Mouse (Mus musculus) limb, embryonic 12.5 days (tissue): Measurements from ENCODE around the gene Zfp944. TPM values are rescaled to one million over a fixed set of nuclear protein-coding genes. Genes with fewer than 3 reads are reported as not detected.
"Not testable (repeated sequence)": the region's sequence is repeated elsewhere in the genome, so short reads cannot be mapped to it uniquely, and the experiment has no call there.

ENCODE experiments used
- ATAC-seq: fragments of 200-750 bp; cut with Nextera tagmentation; 2 replicates; pipeline ENCODE4 v1.8.0; 2017; ENCODE audit warnings: low read depth, moderate TSS enrichment; ENCODE audit not compliant: insufficient number of reproducible peaks, insufficient read depth, low FRiP score, low TSS enrichment
- H3K27ac ChIP-seq: fragments of 300-500 bp; sonication (generic); 2 replicates; pipeline ENCODE4 v1.5.1; 2016; ENCODE audit warnings: mild to moderate bottlenecking, moderate library complexity
- H3K27me3 ChIP-seq: fragments of 300-500 bp; sonication (generic); 2 replicates; pipeline ENCODE4 v1.6.1; 2016; ENCODE audit warnings: mild to moderate bottlenecking, moderate library complexity
- H3K36me3 ChIP-seq: fragments of 300-500 bp; sonication (generic); 2 replicates; pipeline ENCODE4 v1.6.1; 2016; ENCODE audit warnings: mild to moderate bottlenecking, moderate library complexity
- H3K4me1 ChIP-seq: fragments of 300-500 bp; sonication (generic); replicated peaks from 2 replicates; pipeline ENCODE4 v1.6.1; 2016
- H3K4me2 ChIP-seq: fragments of 300-500 bp; sonication (generic); 2 replicates; pipeline ENCODE4 v1.6.1; 2016; ENCODE audit warnings: mild to moderate bottlenecking, moderate library complexity
- H3K4me3 ChIP-seq: fragments of 300-500 bp; sonication (generic); replicated peaks from 2 replicates; pipeline ENCODE4 v1.5.1; 2016; ENCODE audit warnings: mild to moderate bottlenecking
- H3K9ac ChIP-seq: fragments of 300-500 bp; sonication (generic); replicated peaks from 2 replicates; pipeline ENCODE4 v1.6.1; 2016; ENCODE audit warnings: mild to moderate bottlenecking, moderate library complexity
- H3K9me3 ChIP-seq: fragments of 300-500 bp; sonication (generic); 2 replicates; pipeline ENCODE4 v1.6.1; 2016; ENCODE audit warnings: mild to moderate bottlenecking, moderate library complexity
- WGBS: fragments of 180-500 bp; shearing (Covaris S2); methylation state at CpG from one replicate; pipeline ENCODE4 v1.1.7; 2016; 5-methylcytosine and 5-hydroxymethylcytosine counted together
- polyA plus RNA-seq: library from polyadenylated mRNA; unstranded; fragments of >200 nt; fragmentation: Nextera tagmentation; extraction: Ambion mirVana; gene quantifications from 2 replicates; pipeline ENCODE4 v1.2.1, GENCODE M21; 2016

Zfp944 gene
- polyA plus RNA-seq = 16.4 and 17.3 TPM in 2 replicates

DNA sequence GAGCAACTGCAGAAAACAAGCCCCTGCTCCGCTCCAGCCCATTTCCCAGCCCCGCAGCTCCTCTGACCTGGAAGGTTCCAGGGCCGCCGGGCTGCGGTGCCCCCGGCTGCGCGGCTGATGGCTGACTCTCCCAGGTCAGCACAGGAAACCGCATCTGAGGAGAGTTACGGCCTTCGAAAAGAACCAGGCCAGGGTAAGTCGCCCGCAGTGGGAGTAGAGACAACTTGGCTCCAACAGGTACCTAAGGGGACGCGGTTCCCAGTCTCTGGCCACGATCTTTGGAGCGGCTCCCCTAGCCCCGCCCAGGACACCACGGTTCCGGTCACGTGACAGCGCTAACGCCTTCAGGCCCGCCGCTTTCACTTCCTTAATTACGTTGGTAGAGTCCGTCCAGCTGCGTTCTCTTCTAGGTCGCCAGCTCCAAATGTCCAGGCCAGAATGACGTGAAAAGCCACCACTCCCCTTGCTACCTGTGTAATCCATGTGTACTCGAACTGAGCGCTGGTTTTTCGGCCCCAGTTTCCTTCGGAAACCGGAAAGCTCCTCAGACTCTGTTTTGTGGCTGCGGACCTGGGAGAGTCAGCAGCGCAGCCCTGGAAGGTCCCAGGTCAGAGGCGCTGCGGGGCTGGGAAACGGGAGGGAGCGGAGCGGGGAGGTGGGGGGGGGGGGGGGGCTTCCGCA, at the start of gene Zfp944, which contains the start of gene Zfp758:
Gene Zfp944 (minus strand): TSS at position 300 of the 681 bp plus-strand sequence.
Gene Zfp758 (plus strand): TSS at position 353 of the 681 bp plus-strand sequence.
- Histone ChIP-seq H3K4me2 (peak within 1 kb of the TSS; percentile 60), H3K27ac (peak within 1 kb of the TSS; percentile 86), H3K4me3 (peak within 1 kb of the TSS; percentile 57), H3K9ac (peak within 1 kb of the TSS; percentile 64), H3K4me1 (peaks cover 14% of the 10 kb centered on the region), H3K36me3 (peaks cover 22% of the 10 kb centered on the region)
- ATAC-seq = peak; percentile 96
- WGBS = under 1% methylated on average over 30 of the region's 43 CpGs
- not testable (repeated sequence) for H3K27me3 ChIP-seq, H3K9me3 ChIP-seq

DNA sequence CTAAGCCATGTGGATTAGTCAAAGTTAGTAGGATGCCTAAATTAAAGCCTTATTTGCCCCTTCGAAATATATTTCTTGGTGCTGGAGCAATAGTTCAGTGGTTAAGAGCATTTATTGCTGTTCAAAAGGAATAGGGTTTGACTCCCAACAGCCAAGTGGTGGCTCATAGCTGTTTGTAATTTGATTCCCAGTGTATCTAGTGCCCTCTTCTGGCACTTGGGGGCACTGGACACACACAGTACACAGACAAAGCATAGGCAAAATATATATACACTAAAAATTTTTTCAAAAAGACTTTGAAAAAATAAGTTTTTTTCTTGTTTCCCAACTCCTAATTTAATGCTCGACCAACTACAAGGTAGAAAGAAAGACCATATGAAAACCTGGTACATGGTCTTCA, 49.6 kb upstream of the Zfp944 start:
- Histone ChIP-seq H3K27ac (no peak overlapping the region), H3K4me1 (no peaks in the 10 kb centered on the region), H3K36me3 (no peaks in the 10 kb centered on the region), H3K4me2 (no peak overlapping the region), H3K9me3 (no peaks in the 10 kb centered on the region), H3K9ac (no peak overlapping the region), H3K4me3 (no peak overlapping the region), H3K27me3 (no peaks in the 10 kb centered on the region)
- WGBS = 81% methylated on average over 2 of the region's 2 CpGs
- ATAC-seq = no peak

DNA sequence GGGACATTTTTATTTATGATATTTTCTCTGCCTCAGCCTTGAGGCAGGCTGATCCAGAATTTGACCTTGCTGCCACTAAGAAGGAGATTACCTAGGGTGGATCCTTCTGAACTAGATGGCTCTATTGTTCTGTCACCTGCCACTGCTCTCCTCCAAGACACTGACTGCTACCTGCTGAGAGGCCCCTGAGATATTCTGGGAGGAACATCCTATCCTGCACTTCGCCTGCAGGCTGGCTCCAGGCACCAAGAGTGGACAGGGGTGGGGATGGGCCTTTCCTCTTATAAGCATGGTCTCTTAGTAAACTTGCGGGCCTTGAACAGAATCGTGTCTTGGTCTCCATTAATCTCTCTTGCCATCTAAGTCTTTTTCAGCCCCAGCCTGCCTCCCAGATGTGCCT, 2.7 kb upstream of the Zfp944 start:
- ATAC-seq = no peak
- Histone ChIP-seq H3K4me3 (no peak overlapping the region), H3K36me3 (peaks cover 14% of the 10 kb centered on the region), H3K4me1 (peaks cover 14% of the 10 kb centered on the region), H3K27ac (no peak overlapping the region), H3K4me2 (no peak overlapping the region), H3K9me3 (peaks cover 10% of the 10 kb centered on the region; the same call in 1 of the 2 replicates), H3K9ac (no peak overlapping the region), H3K27me3 (no peaks in the 10 kb centered on the region)
- 89% methylated on average over 3 of the region's 3 CpGs for WGBS

DNA sequence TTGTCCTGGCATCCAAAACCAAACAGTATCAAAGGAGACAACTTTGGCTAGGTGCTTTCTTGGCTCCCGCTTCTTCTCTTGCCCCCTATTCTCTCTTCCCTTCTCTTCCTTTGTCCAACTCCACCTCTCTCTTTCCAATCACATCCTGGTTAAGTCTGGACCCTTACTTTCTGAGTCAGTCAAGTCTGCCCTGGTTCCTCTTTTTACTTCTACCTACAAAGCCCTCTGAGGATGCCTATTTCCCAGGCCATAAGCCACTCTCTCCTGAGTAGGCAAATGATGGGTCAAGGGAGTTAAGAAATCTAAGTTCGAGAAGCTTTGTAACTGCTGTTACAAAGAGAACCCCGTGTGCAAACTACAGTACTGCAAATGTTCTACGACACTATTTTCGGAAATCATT, 628 bp downstream of the Zfp944 start:
- ATAC-seq = no peak
- peaks cover 26% of the 10 kb centered on the region for H3K36me3 ChIP-seq
- peaks cover 14% of the 10 kb centered on the region for H3K4me1 ChIP-seq
- H3K9me3 ChIP-seq = peaks cover 10% of the 10 kb centered on the region; the same call in 1 of the 2 replicates
- peak overlapping the region; percentile 64 for H3K9ac ChIP-seq
- H3K4me2 ChIP-seq = peak overlapping the region; percentile 60
- WGBS = 32% methylated on average over 5 of the region's 5 CpGs
- no peak overlapping the region for H3K27ac ChIP-seq
- no peaks in the 10 kb centered on the region for H3K27me3 ChIP-seq
- H3K4me3 ChIP-seq = peak overlapping the region; percentile 57

DNA sequence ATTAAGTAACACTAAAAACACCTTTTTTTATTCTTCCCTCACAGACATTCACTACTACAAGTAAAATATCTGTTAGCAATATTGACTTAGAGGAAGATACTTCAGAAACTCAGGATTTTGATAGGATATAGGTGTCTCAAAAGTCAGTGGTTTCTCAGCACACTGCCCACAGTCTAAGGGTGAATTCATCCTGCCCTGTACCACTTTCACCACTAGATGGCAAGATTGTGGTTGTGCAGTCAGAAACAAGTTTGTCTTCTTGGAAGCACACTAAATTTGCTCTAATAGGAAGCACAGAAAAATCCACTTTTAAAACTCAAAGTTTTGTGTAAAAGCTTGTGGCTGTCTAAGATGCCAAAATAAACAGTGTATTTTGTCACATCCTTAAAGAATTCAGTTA, 8.4 kb downstream of the Zfp944 start:
- Histone ChIP-seq H3K27ac (no peak overlapping the region), H3K4me3 (no peak overlapping the region), H3K9me3 (no peaks in the 10 kb centered on the region), H3K9ac (no peak overlapping the region), H3K4me1 (no peaks in the 10 kb centered on the region), H3K27me3 (no peaks in the 10 kb centered on the region), H3K4me2 (no peak overlapping the region), H3K36me3 (peaks cover 49% of the 10 kb centered on the region)
- no peak for ATAC-seq

DNA sequence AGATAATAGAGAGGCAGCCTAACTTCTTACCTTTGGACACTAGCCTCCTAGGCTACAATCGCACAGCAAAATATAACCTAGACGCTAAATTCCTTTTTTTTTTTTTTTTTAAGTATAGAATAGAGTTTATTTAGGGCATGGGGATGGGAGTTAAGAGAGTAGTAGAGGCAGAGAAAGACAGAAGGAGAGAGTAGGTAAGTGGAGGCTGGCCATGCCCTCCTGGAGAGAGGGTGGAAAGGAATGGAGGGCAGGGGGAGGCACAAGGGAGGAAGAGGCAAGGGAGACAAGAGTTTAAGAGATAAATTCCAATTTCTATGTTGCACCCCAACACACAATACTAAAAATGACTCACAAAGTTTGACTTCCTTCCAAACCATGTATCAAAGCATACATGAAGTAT, 46.0 kb downstream of the Zfp944 start:
- not testable (repeated sequence) for H3K27me3 ChIP-seq, H3K9me3 ChIP-seq, H3K4me1 ChIP-seq, H3K36me3 ChIP-seq, ATAC-seq
- Histone ChIP-seq H3K27ac (0 out of 2 replicates have a peak overlapping the region, but pooled peaks have one; percentile 56), H3K4me3 (peak overlapping the region; percentile 59), H3K4me2 (peak overlapping the region; percentile 55), H3K9ac (peak overlapping the region; percentile 54)
- WGBS = 5% methylated on average over 2 of the region's 2 CpGs

DNA sequence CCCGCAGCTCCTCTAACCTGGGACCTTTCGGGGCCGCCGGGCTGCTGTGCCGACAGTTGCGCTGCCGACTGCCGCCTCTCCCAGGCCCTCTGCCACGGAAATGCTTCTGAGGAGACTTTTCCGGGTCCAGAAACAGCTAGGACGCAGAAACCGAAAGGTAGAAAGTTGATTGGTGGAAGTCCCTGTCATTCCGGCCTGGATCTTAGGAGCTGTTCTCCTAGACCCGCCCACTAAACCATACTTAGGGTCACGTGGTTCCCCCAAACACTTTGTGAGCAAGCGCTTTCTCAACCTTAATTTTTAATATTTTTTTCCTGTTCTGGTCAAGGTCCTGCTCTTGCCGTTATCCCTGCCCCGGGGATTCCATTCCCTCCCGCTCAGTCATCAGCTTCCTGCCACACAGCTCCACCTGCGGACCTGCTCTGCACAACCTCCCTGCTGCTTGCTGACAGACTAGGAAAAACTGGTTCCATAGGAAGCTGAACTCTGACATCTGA, 46.4 kb downstream of the Zfp944 start, which contains the start of gene CT030661.1:
Gene CT030661.1 (minus strand): TSS at position 108 of the 497 bp plus-strand sequence.
- not testable (repeated sequence) for H3K4me1 ChIP-seq, H3K36me3 ChIP-seq, H3K9me3 ChIP-seq, H3K27me3 ChIP-seq
- peak within 1 kb of the TSS; percentile 55 for H3K4me2 ChIP-seq
- peak; percentile 97 for ATAC-seq
- peak within 1 kb of the TSS; percentile 62; the same call in 1 of the 2 replicates for H3K27ac ChIP-seq
- peak within 1 kb of the TSS; percentile 59 for H3K4me3 ChIP-seq
- H3K9ac ChIP-seq = peak within 1 kb of the TSS; percentile 67
- WGBS = under 1% methylated on average over 20 of the region's 20 CpGs

DNA sequence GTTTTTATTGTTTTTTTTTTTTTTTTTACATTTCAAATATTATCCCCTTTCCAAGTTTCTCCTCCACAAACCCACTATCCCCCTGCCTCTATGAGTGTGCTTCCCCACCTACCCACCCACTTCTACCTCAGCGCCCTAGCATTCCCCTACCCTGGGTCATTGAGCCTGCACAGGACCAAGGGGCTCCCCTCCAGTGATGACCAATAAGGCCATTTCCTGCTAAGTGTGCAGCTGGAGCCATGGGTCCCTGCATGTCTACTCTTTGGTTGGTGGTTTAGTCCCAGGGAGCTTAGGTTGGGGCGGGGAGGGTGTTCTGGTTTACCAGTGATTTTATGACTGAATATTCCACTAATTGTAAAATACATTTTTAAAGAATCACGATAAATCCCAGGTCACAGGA, 47.0 kb downstream of the Zfp944 start:
- Histone ChIP-seq H3K4me2 (peak overlapping the region; percentile 55), H3K9ac (peak overlapping the region; percentile 67), H3K4me3 (peak overlapping the region; percentile 59)
- H3K27me3 ChIP-seq, H3K27ac ChIP-seq, H3K36me3 ChIP-seq, H3K9me3 ChIP-seq, H3K4me1 ChIP-seq: not testable (repeated sequence)
- WGBS = 3% methylated on average over 3 of the region's 3 CpGs
- peak; percentile 58; the same call in 1 of the 2 replicates for ATAC-seq

Other genes with a start within 250 kb of the Zfp944 start
- 2.0 and 2.7 TPM in 2 replicates for gene Zfp947, start 195.2 kb downstream of the Zfp944 start, polyA plus RNA-seq
- 2.3 and 2.5 TPM in 2 replicates for gene Zfp994, start 135.8 kb downstream of the Zfp944 start, polyA plus RNA-seq
- 10.7 and 11.9 TPM in 2 replicates for gene CT030661.1, start 46.6 kb downstream of the Zfp944 start, polyA plus RNA-seq
- 9.1 and 10.2 TPM in 2 replicates for gene Zfp758, start 53 bp upstream of the Zfp944 start, polyA plus RNA-seq
- 23.0 and 23.1 TPM in 2 replicates for gene Zfp946, start 62.8 kb upstream of the Zfp944 start, polyA plus RNA-seq
- not detected in 2 replicates for gene Vmn2r111, start 212.1 kb upstream of the Zfp944 start, polyA plus RNA-seq
- gene Vmn2r112, start 239.6 kb upstream of the Zfp944 start, polyA plus RNA-seq = not detected in 2 replicates